Mouse (Mus musculus) urinary bladder, postnatal 4 days (tissue): ENCODE measurements around the gene Cc2d2b.

Source experiments
- DNase-seq, 2 experiments: peaks; one replicate each; pipeline ENCODE4 v3.0.0; 2021 to 2022; ENCODE audit warnings: low spot score in 2 of 2

Gene Cc2d2b

GRCm38 (mm10) chr19:40760071-40760470 is 11.5 kb downstream of the Cc2d2b start:
- DNase-seq: no peak

GRCm38 (mm10) chr19:40762023-40762759 is 13.6 kb downstream of the Cc2d2b start:
- DNase-seq: no peak

GRCm38 (mm10) chr19:40767189-40767588 is 18.6 kb downstream of the Cc2d2b start:
- DNase-seq: no peak

GRCm38 (mm10) chr19:40769341-40769770 is 20.8 kb downstream of the Cc2d2b start:
- no peak for DNase-seq

- no peak for DNase-seq
Measured at GRCm38 (mm10) chr19:40788004-40788714, 39.6 kb downstream of the Cc2d2b start.

GRCm38 (mm10) chr19:40788715-40789084 is 40.1 kb downstream of the Cc2d2b start:
- DNase-seq: no peak

GRCm38 (mm10) chr19:40805176-40805737 is 56.7 kb downstream of the Cc2d2b start:
- no peak for DNase-seq

- no peak for DNase-seq
Measured at GRCm38 (mm10) chr19:40809858-40810257, 61.3 kb downstream of the Cc2d2b start.

GRCm38 (mm10) chr19:40811840-40812239 is 63.3 kb downstream of the Cc2d2b start:
- DNase-seq: no peak

- no peak for DNase-seq
Measured at GRCm38 (mm10) chr19:40812778-40813177, 64.2 kb downstream of the Cc2d2b start.

- DNase-seq: no peak
Measured at GRCm38 (mm10) chr19:40813385-40813784, 64.8 kb downstream of the Cc2d2b start.

GRCm38 (mm10) chr19:40815645-40816183 is 67.2 kb downstream of the Cc2d2b start:
- DNase-seq: no peak

- DNase-seq: no peak
Measured at GRCm38 (mm10) chr19:40817901-40818532, 69.5 kb downstream of the Cc2d2b start.

- no peak for DNase-seq
Measured at GRCm38 (mm10) chr19:40818764-40819163, 70.2 kb downstream of the Cc2d2b start.

GRCm38 (mm10) chr19:40821306-40821825 is 72.8 kb downstream of the Cc2d2b start:
- DNase-seq: no peak

- DNase-seq: no peak
Measured at GRCm38 (mm10) chr19:40825636-40826035, 77.1 kb downstream of the Cc2d2b start.

GRCm38 (mm10) chr19:40826735-40827134 is 78.2 kb downstream of the Cc2d2b start:
- DNase-seq: no peak

- no peak for DNase-seq
Measured at GRCm38 (mm10) chr19:40830198-40830597, 81.6 kb downstream of the Cc2d2b start.

- DNase-seq: peak; percentile 89 to 91
Measured at GRCm38 (mm10) chr19:40830703-40831415, 82.3 kb downstream of the Cc2d2b start, which contains the start of gene Ccnj. Gene Ccnj (plus strand): TSS chr19:40831279.

GRCm38 (mm10) chr19:40831416-40832201 is 83.1 kb downstream of the Cc2d2b start:
- DNase-seq: peak; percentile 30 to 63
